Mouse (Mus musculus) layer of hippocampus, postnatal 14 days (tissue): ENCODE results near the gene Pold4. TPM values are rescaled to one million over a fixed set of nuclear protein-coding genes. Genes with fewer than 3 reads are reported as not detected.
A peak's percentile ranks its signal among the peaks of the same experiment; 100 is the strongest.
"Not testable (repeated sequence)": the region's sequence is repeated elsewhere in the genome, so short reads cannot be mapped to it uniquely, and the experiment has no call there.

Source experiments
- DNase-seq, 2 experiments: peaks; one replicate each; pipeline ENCODE4 v3.0.0; 2021 to 2022; ENCODE audit warnings: low spot score in 2 of 2, mixed read lengths in 1 of 2
- total RNA-seq, 2 experiments: library from RNA; stranded (reverse); gene quantifications; 2 replicates each; pipeline ENCODE4 v1.2.3; 2021

The Pold4 gene
- total RNA-seq, 2 experiments from 2014 or later: 11.9 to 13.5 TPM

DNA sequence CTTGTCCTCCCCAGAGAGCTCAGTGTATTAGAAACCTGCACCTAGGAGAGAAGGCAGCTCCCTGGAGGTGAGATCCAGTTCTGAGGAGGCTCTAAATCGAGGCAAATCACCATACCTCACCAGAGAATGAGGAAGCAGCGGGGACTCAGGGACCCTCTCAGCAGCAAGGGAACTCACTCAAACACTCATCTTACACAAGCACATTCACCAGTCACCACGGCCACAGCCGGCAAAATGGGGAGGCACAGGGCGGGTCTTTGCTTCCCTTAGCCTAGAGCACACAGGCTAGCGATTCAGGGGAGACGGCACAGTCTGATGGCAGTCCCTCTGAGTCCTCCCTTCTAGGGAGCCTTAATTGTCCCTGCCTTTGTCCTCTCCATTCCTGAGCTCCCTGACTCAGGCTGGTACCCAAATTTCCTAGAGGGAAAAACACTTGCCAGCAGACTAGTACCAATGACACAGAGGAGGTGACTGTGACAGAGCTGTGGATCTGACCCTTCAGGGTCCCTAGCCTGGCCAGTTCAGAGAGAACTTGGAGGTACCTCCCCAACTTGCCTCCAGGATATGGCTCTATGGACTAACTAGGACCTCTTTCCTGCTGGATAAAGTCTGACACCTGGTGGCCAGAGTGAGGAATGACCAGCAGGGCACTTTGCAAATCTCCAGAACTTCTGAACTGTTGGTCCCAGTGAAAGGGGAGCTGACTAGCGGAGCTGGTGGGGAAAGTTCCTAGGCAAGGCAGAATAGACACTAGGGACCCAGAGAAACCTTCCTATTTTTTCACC is 3.6 kb upstream of the Pold4 start:
- peak; percentile 75 to 87 for DNase-seq

DNA sequence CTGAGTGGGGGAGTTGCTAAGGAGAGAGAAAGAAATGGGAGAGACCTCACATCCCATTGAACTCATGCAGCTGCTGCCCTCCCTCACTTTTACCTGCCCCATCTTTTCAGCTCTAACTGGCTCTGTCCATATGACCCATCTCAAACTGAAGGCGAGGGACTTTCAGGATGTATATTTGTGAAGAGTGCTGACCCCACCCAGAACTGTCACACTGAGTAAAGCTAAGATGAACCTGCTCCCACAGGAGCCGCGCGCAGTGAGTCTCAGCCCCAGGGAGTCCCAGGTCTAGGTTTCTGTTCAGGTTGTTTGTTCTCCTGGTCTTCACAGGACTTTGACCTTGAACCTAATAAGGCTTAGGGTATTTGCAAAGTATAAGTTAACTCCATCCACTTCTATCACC is 2.8 kb upstream of the Pold4 start:
- no peak for DNase-seq

DNA sequence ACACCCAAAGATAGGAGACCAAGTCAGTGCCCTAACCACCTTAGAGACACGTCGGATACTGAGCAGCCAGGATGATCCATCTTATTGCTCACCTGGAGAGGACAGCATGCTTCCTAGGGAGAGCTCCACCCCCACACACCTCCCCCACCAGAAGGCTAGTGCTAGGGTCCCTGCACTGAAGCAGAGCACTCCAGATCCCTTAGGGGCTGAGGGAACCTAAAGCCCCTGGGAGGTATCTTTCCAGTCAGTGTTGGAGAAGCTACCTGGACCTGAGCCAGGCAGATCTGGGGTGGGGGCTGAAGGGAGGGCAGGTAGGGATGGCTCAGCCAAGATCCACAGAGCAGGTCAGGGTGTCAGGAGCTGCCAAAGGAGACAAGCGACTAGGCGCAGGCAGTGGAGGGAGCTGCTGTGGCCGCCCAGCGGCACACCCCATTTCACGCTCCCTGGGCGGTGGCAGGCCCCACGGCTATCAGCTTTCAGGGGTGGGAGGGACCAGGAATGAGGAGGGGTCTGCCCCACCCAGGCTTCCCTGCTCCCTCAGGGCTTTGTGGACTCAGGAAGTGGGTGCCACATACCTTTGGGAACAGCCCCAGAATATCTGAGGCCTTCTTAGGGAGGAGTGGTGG is 2.1 kb upstream of the Pold4 start:
- DNase-seq: no peak

DNA sequence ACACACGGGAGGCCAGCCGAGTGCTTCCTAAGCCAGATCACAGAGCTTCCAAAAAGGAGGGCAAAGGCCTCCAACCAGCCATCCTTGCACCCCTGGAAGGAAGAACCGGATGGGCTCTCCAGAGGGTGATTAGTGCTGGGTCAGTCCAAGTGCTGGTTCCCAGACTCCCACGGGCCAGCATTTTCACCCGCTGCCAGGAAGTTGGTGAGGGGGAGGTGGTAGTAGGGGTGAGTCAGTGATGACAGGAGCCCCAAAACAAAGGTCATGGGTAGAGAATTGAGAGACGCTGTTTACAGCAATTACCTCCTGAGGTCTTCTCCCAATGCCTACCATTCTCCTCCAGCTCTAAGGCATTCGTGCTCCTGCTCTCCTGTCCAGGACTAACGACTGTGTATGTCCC is 1.3 kb upstream of the Pold4 start:
- no peak for DNase-seq

DNA sequence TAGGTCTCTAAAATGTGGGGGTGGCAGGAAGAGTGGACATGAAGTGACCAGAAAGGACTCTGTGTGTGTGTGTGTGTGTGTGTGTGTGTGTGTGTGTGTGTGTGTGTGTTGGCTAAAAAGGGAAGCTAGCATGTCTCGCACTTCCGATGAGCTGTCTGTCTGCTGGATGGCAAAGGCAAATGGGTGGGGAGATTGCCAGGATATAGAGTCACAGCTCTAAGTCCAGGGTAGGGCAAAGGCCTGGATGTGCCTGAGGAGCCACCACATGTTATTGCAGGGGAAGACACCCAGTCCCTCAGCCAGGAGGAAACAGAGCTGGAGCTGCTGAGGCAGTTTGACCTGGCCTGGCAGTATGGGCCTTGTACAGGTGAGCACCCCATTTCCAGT is 480 bp downstream of the Pold4 start:
- no peak for DNase-seq

DNA sequence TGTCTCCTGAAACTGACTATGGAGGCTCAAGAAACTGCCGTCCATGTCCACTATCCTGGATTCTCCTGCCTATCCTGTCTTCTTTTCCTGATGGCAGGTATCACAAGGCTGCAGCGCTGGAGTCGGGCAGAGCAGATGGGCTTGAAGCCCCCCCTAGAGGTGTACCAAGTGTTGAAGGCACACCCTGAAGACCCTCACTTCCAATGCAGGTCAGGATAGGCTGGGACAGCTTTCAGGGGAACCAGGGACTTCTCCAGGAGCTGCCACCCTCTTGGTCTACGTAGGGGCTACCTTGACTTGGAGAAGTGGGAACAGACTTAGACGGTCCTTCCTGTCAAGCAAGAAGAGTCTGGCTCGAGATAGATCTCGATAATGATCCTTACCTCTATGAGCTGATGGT is 952 bp downstream of the Pold4 start:
- no peak for DNase-seq

DNA sequence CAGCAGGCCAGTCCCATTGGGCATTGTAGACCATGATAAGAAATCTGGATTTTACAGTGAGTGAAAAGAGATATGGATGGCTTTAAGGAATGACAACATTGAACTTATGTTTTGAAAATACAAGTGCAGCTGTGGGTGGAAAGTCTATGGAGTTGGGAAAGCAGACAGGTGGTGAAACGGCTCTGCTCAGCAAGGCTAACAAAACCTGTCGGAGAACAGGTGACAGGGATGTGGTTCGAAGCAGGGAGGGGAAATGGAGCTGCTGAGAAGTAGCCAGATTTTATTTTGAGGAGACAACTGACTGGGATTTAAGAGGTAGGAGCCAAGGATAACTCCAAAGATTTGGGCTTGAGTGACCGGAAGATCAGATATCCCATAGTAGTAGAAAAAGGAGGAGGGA is 2.8 kb downstream of the Pold4 start:
- no peak for DNase-seq

DNA sequence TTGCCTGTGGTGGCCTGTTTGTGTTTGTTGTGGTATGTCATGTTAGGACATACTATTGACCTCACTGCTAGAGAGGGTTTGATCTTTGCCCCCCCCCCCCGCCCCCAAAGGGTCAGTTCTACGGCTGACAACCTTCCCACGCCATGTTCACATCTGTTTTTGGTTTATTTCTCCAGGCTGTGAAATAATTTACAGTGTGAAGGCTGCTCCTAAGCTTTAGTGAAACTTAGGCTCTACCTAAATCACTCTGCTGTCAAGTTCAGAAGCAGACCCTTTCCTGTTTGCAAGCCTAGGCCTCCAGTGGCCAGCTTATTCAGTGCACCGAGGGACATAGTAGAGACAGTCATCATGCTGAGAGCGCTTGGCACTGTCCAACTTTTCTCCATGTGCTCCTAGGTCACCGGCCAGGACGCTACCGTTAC is 8.6 kb downstream of the Pold4 start:
- DNase-seq: no peak

DNA sequence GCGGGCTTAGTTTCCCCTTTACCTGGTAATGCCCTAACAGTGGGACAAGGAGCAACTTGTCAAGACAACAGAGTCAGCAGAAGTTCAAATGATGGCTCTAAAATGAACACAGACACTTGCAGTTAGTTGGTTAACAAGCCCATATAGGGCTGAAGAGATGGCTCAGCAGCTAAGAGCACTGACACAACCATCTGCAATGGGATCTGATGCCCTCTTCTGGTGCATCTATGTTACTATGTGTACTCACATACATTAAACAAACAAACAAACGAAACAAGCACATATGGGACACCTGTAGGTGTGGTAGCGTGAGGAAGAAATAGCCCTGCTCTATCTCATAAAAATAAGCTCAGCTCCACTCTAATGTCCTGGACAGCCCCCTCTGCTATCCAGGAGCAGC is 10.7 kb downstream of the Pold4 start:
- no peak for DNase-seq

DNA sequence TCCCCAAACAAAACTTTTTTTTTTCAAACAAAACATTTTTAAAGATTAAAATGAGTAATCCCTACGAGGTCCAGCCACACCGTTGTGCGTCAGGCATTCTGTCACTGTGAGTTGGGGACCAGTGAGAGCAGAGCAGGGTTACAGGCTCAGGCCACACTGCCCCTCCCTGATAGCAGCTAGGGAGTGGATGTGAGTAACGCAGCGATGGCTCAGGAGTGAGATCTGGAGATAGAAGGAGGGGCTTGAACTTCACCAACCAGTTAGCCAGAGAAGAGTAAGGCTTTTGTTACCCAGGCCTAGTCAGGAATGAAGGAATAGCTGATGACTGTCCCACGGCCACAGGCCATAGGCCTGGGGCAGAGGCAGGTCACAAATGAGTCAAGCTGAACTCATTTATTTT is 13.1 kb downstream of the Pold4 start:
- DNase-seq: no peak

DNA sequence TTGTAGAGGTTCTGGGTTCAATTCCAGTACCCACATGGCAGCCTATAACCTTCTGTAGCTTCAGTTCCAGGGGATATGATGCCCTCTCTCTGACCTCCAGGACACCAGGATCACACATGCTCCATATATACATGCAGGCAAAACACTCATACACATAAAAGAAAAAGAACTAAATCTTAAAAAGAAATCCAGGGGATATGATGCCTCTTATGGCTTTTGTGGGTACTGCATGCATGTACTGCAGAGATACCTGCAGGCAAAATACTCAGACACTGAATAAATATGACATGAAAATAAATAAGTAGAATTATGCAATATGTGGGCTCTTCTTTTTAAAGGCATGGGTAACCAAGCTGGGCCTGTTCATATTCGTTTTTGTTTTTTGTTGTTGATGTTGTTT is 15.3 kb downstream of the Pold4 start:
- DNase-seq: no peak

DNA sequence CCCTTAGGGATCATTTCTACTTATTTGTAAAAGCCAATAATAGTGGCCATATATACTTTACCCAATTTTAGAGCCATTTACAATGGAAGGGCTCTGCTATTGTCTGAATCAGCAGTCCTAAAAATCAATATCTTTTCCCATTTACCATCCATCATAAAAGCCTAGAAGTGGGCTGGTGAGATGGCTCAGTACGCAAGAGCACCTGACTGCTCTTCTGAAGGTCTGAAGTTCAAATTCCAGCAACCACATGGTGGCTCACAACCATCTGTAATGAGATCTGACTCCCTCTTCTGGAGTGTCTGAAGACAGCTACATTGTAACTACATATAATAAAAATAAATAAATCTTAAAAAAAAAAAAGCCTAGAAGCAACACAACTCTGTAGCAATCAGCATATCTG is 17.0 kb downstream of the Pold4 start:
- not testable (repeated sequence) for DNase-seq

DNA sequence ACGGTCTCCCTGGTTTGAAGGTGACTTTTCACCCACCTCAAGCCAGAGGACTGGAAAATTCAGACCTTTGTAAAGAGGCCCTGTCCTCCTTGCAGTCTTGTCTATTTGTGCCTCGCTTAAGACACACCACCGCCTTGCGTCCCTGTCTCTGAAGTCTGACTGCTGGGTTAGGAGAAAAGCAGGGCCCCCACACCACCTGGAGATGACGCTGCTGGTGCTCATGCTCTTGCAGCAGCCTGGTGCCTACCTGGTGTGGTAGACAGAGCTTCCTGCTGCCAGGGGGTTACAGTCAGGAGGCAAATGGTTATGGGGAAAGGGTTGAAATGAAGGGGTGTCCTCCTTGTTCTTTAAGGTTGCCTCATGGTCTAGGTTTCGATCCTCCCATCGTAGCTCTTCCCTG is 22.5 kb downstream of the Pold4 start:
- DNase-seq: no peak

DNA sequence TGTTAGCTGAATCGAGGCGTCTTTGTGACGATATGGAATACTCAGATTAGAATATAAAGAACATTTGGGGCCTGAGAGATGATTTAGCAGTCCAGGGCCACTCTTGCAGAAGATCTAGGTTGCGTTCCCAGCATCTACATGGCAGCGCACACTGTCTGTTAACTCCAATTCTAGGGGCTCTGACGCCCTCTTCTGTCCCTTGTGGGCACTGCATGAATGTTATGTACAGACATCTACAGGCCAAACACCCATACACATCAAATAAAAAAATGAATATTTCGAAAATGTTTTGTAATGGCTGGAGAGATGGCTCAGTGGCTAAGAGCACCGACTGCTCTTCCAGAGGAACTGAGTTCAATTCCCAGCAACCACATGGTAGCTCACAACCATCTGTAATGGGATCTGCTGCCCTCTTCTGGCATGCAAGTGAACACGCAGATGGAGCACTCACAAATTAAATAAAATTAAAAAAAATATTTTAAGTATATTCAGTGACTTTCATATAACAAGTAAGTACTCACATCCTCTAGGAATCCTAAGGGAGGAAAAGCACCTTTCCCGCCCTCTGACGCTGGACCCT is 24.0 kb downstream of the Pold4 start:
- DNase-seq: no peak

DNA sequence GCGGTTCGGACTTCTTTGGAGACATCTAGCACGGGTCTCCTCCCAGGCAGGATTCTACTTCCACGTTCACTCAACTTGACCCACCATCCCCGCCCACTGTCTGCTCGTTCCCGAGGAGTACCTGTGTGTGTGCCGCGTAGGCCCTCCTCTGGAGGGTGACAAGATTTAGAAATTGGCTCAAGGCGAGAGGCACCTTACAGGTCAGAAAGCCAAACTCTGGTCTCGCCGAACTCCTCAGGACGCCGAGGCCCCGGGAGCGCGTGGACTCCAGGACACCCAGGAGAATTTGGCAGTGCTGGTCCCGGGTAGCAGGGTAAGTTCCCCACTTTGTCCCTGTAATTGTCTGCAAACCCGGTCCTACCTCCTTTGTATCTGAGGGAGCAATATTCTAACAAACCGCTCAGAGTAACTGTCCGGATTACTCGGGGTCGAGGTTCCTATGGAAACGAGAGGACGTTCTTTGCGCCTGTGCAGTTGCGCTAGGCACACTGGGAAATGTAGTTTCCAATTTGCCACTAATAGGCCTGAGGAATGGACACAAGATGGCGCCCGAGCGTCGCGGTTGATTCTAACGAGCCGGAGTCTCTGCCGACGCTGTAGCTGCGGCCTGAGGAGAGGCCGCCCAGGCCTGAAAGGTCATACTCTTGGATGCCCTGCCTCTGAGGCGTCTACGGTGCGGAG is 25.7 kb downstream of the Pold4 start:
- DNase-seq: peak; percentile 90 to 97

DNA sequence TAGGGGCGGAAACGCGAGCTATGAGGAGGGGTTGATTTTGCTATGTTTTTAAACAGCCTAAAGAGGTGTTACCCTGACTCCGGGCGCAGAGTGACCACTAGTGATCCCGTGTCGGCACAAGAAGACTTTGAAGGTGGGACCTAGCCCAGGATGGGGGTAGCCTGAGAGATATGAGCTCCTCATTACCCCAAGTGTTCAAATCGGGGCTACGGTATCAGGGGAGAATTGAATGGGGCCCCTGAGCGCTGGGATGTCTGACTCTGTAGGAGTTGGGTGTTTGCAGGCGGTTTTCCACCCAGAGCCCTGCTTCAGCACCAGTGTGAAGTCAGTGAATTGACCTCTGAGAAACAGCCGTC is 26.2 kb downstream of the Pold4 start:
- DNase-seq: no peak

DNA sequence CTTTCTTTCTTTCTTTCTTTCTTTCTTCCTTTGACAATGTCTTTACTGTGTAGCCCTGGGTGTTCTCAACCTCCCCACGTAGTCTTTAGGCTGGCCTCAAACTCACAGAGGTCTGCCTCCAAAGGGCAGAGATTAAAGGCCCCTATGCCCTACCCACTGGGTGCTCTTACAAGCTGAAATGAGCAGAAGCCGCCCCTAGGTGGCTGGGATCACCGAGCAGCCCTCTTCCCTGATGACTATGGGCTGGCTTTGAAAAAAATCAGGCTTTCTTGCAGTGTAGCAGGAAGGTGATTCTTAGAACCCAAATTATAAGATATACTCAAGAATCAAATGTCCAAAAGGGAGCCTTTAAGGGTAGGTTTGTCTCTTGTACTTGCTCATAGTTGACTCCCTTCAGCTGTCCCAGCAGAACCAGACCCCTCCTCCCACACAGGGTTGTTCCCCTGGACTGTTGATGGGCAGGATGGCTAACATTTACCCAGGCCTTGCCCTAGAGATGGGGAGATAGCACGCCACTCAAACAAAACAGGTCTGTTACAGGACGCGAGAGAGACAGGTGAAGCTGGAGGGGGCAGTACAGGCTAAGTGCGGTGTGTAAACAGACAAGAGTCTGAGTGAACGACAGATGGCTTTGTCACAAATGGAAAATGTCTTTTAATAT is 29.5 kb downstream of the Pold4 start:
- no peak for DNase-seq

DNA sequence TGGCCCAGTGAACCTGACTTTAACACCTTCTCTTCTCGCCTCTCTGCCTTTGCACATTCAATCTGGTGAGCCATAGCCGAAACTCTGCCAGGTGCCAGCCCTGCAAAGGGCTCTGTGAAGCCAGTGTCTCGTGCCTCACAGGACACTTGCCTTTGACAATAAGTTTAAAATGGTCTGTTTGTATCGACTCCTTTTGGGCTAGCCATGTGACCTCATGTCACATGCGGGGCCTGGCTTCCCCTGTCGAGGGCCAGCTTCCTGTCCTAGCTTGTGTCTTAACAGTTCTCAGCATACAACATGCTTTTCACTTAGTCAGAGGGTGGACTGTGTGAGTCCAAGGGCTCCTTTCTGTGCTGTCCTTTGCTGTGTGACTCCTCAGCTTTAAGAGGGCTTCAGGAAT is 31.1 kb downstream of the Pold4 start:
- DNase-seq: no peak

DNA sequence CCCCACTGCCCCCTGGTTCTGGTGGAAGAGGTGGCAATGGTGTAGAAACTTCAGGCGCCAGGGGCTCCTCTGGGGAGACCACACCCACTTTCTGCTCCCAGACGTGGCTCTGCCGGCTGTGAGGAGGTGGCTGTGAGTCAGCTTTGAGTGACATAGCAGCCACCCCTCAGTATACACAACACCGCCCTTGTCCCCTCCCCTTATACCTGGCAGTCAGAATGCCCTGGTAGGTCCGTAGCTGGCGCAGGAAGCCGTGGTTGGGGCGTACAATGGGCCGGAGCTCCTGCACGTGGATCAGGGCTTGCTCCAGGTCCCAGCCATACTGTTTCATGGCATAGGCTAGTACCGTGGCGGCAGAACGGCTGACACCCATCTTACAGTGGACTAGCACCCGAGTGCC is 32.0 kb downstream of the Pold4 start:
- no peak for DNase-seq

DNA sequence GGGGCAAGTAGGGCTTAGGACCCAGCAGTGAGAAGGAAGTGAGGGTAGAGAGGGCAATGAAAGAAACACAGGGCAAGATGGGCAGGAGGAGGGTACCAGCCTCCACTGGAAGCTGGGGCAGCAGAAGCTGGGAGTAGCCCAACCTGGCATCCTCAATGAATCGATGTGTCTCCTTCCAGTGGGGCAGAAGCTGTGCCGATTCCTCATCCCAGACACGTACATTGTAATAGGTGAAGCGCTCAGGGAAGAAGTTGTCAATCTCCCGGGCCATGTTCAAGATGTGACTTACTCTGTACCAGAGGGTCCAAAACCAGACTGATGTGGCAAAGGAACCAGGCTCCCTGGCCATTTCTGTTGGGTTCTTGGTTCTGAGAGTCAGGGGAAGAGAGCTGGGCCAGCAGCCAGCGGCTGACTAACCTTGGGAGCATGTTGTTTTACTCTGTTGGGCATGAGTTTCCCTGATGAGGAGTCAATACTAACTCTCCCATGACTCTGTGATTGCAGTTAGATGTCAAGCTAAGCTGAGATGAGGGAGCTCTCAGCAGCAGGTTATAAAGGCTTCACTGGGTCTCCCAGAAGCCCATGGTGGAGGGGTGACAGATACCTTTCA is 32.6 kb downstream of the Pold4 start:
- DNase-seq: no peak

DNA sequence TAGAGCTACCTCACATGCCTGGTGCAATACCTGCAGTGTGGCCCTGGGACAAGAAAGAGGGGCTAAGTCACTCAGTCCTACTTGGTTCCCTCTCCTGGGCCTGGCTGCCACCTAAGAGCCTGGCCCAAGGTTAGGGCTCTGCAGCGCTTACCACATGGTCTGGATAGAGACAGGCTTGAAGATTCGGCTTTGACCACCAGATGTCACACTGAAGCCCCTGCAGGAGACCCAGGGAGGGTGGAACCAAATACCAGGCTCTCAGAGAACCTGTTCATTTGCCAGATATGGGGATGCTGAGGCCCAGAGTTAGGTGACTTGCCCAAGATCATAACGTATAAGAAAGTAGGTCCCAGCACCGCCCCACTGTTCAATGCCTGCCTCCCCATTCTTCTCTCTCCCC is 34.3 kb downstream of the Pold4 start:
- no peak for DNase-seq
